Mouse (Mus musculus) retina, postnatal 7 days (tissue): ENCODE results near the gene Borcs8.

Experiments
- DNase-seq: peaks from one replicate; pipeline ENCODE4 v3.0.0-alpha.2; 2012; ENCODE audit warnings: low read depth, low spot score

Gene Borcs8

DNA sequence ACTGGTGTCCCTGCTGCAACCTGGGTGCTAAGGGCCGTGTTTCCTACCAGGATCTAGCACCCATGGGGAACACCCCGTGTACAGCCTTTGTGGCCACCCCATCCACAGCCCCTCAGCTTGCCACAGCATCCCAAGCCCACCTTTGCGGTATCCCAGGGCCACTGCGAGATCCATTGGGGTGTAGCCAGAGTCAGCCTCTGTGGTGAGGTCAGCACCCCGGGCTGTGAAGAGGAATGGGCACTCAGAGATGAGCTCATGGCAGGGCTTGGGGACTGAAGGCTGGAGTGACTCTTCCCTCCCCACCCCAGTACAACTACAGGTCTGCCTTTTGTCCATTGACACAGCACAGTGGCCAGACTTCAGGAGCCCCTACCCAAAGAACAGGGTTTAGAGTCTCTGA, 5.2 kb upstream of the Borcs8 start:
- no peak for DNase-seq

DNA sequence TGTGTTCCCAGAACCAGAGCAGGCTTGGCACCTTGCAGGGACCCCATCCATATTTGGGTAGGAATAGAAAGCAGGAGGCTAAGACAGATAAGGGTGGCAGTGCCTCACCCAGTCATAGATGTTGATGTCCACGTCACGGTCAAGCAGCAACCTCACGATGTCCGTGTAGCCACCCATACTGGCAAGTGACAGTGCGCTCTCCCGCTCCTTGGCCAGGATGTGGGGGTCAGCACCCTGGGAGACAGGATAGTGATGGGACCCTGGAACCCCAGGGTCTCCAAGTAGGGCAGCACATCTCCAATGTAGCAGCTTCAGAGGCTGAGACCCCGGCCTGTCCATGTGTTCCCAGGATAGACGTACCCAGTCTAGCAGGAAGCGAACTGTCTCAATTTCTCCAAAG, 4.4 kb upstream of the Borcs8 start:
- DNase-seq: no peak

DNA sequence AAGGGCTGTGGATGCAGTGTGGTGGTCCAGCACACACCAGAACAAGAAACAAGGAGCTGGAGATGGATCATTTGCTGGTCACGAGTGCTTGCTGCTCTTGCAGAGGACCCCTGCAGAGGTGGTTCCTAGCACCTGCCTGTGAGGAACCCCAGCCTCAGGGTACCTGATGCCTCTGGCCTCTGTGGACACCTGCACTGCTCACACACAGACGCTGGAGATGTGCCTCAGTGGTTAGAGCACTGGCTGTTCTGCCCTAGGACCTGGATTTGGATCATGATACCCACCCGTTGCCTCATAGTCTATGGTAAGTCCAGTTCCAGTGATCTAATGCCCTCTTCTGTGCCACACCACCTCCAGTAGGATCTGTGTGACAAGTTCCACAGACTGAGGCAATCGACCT, 2.7 kb upstream of the Borcs8 start:
- DNase-seq: no peak

DNA sequence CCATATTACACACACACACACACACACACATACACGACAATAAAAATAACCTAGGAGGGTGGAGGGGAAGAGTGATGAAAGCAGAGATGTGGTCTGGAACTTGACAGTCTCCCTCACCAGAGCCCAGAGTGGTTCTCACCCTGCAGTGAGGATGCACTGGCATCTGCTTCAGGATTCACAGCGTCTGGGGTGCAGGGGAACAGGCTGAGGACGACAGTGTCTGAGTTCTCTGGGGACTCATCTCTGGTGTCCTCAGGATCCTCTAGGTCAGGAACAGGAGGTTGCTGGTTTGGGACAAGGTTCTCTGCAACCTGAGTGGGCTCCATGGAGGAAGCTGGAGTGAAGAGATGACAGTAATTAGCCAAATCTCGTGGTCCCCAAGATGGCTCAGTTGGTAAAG, 1.4 kb upstream of the Borcs8 start:
- DNase-seq: no peak

DNA sequence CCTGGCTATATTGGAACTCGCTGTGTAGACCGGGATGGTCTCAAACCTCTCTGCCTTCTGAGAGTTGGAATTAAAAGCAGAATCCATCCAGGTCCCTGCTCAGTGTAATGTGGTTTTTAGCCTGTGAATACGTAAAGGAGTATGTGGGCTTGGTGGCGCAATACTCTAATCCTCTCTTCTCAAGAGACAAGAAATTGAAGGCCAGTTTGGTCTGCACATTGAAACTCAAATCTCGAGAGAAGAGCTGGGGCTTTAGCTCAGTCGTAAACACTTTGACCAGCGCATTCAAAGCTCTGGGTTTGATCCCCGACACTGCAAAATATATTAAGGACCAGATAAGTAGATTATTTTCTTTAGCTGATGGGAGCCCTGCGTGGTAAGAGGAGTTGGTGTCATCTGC, 682 bp downstream of the Borcs8 start:
- no peak for DNase-seq

DNA sequence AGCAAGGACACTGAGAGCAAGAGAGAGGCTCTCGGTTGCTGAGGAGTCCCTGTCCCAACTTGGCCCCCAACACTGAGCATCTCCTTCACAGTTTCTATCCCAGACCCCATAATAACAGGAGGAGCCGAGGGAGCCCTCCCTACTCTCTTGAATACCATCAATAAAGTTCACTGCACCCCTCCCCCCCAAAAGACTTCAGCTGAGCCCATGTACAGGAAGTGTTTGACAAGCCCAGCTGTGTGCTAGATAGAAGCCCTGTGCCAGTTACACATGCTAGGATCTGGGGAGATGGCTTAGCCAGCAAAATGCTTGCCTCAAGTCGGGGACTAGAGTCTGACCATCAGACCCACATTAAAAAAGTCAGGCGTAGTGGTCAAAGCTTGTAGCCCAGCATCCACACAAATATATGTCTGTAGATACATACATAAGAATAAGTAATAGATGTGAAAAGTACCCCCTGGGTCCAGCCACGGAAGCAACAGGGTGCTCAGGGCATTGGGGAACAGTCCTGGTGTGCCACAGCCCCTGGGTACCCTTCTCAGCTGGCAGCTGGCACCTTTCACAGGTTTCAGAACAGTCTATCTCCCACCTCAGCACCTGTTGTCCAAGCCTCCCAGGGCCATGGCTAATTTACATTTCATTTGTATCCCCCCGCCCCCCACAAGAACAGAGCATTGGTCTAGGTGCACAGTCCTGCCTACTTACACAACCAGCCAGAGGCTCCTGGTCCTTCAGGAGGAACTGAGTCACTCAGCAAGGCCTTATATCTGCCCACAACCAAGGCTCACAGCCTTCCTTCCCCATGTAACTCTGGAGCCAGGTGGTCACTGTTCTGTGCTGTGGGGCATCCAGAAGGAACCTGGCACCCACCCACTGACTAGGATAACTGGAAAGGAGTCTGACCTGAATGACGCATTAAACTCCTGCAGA, 8.6 kb downstream of the Borcs8 start:
- no peak for DNase-seq

DNA sequence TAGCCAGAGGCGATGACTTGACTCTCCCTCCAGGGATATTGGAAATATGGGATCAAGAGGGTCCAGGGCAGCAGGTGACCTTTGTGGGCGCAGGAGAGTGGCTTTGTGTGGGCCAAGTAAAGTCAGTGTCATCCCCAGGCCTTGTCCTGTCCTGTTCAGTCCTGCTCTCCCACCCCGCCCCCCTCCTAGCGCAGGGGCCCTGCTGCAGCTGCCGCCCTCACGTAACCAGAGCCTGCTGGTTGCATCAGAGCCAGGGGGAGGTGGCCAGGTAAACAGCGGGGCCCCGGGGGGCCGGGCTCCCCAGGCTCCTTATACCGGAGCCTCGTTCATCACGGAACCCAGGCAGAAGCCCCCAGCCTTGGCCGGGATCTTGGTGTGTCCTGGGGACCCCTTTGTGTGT, 10.9 kb downstream of the Borcs8 start:
- DNase-seq: no peak

DNA sequence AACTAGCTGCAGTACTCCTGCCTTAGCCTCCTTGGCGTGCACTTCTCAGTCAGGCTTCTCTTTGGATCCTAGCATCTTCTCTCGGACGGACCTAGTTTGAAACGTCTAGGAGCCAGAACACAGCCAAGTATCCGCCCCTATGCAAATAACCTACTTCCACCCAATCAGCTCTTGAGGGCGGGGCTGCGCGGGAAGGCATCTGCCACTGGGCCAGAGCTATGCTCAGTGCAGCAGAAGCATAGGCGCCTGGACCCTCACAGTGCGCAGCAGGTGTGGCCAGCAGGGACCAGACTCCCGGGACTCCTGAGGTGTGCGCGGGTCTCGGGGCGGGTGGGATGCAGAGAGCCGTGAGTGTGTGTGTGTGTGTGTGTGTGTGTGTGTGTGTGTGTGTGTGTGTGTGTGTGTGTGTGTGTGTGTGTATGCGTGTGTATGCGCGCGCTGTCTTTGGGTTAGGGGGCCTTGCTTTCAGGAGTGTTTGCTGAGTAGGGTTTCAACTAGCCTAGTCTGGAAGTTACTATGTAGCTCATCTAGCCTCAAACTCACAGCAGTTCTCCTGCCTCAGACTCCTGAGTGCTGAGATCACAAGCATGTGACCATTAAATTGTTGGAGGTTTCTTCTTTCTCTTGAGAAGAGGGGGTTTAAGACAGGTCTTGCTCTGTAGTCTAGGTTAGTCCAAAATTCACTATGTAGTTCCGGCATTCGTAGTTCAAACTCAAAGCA, 13.4 kb downstream of the Borcs8 start:
- DNase-seq: peak; percentile 65

DNA sequence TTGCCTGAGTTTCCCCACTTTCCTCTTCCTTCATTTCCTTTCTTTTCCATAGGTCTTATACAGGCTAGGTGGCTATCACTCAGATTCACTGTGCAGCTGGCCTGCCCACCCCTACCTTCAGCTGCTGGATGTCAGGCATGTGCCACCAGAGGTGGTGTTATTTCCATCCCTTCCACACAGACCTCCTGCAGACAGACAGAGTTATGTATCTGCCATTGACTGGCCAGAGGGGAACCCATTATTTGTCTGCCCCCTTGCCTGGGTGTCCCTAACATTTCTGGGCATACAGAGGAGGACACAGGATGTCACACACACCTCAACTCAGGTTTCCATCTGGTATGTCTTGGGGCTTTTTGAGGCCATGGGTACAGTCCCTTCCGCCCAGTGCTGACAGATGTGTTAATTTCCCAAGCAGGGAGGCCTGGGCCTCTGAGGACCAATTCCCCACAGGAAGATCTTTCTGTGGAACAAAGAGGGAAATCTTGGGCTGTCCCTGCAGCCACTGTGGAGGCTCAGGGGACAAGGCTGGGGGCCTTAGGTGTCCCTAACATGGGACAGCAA, 18.0 kb downstream of the Borcs8 start:
- DNase-seq: no peak

DNA sequence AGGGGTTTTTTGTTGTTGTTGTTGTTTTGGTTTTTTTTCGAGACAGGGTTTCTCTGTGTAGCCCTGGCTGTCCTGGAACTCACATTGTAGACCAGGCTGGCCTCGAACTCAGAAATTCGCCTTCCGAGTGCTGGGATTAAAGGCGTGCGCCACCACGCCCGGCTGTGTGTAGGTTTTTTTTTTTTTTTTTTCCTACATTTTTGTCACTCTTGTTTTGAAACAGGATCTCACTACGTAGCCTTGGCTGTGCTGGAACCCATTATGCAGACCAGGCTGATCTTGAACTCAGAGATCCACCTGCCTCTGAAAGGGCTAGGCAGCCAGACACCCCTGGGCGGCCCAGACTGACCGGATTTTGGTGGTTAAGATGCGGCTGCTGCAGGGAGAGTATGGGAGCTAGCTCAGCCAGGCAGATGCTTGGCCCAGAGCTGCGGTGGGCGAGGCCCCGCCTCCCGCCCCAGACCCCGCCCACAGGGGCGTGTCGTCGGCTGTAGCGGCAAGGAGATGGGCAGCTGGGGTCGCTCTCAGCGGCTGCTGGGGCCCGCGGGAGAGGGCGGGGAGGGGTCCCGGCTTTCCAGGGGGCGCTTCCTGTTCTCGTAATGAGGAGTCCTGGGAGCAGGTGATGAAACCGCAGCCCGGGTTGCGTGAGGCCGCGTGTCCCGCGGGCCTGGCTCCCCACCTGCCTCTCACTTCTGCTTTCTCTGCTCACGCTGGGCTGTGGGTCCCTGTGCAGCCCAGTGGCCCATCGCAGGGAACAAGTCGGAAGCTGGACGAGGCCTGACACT, 19.0 kb downstream of the Borcs8 start:
- peak; percentile 73 for DNase-seq

DNA sequence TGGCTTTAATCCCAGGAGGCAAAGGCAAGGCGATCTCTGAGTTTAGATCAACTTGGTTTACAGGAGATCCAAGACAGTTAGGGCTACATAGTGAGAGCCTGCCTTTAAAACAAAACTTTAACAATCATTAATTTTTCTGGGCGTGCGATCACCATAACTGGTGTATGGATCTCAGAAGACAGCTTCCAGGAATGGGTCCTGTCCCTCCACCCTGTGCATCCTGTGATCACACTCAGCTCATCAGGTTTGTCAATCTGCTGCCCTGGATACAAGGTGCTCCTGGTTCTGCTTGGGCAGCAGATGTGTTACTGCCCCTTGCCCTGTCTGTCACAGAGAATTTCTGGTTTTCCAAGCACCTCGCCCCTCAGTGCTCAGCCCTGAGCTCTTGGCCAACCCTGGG, 19.9 kb downstream of the Borcs8 start:
- no peak for DNase-seq

DNA sequence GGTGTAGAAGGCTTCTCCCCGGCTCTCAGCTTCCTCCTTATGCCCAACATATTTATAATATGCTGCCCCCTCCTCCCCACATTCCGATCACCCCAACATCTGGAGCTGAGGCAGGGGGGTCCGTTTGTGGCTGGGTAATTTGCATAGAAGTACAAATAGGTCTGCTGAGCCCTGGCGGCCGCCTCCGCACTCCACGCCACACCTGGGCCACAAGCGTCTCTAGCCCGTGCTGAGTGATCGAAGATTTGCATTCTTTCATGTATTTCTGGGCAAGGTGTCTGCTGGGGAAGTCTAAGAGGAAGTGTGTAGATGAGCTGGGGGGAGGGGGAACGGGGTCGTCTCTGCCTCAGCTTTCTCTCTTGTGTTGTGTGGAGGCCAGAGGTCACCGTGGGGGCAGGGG, 20.7 kb downstream of the Borcs8 start:
- no peak for DNase-seq

DNA sequence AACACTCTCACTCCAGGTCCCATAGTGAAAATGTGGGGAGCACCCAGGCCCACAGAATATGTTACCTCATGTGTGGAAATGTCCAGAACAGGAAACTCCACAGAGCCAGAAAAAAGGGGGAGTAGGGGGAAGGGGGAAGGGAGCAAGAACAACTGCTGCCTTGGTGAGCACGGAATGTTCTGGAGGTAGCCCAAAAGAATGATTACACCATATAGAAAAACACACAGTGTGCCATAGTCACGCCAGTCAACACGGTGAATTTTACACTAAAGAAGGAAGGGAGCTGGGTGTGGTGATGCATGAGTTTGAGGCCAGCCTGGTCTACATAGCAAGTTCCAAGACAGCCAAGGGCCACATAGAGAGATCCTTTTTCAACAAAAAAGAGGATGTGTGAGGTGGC, 24.0 kb downstream of the Borcs8 start:
- DNase-seq: no peak

DNA sequence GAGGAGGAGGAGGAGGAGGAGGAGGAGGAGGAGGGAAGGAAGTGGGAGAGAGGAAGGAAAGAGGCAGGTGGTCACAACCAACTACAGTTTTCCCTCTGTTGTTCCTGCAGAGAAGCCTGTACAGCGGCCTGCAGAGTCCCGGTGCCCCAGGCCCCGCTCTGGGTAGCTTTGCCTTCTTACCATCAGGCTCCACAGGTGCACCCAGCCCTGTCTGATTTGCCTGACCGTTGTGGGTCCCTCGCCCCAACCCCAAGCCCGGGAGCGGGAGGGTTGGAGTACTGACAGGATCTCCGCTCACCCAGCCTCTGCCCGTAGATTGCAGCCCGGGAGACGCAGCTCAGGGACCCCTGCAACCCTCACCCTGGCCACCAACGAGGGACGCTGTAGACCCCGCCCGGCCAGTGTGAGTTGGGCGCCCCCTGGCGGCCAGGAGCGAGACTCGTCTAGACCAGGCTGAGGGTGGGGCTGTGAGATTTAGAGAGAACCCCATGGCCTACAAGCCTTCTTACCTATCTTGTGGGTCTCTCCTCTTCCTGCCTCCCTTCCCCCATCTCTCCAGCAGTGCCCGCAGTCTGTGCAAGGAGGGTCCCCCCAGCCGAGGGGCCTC, 27.3 kb downstream of the Borcs8 start:
- peak; percentile 74 for DNase-seq

DNA sequence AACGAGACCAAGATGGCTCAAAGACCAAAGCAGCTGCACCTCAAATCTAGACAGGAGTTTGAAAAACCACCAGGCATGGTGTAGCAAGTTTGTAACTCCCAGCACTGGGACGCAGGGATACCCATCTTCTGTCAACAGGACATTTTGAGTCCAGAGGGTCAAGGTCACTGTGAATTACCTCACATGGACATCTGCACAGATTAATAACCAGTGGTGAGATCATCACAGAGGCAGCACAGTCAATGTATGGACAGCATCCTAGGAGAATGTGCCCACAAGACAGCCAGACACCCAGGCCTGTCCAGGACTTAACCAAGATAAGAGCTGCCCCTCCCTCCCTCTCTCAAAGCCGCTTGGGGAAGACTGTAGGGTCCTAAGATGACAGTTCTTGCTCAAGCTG, 30.8 kb downstream of the Borcs8 start:
- DNase-seq: no peak

DNA sequence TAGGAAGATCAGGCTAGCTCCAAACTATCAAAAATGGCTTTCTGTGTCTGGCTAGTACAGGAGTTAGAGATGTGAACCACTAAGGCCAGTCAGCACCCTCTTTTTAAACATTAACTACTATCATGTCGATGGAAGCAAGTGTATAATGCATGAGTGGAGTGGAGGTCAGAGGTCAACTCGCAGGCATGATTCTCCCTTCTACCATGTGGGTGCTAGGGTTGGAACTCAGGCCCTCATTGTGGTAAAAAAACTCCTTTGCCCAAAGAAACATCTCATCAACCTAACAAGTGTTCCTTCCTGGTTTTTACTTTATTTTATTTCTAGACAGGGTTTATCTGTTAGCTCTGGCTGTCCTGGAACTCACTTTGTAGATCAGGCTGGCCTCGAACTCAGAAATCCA, 31.4 kb downstream of the Borcs8 start:
- no peak for DNase-seq

DNA sequence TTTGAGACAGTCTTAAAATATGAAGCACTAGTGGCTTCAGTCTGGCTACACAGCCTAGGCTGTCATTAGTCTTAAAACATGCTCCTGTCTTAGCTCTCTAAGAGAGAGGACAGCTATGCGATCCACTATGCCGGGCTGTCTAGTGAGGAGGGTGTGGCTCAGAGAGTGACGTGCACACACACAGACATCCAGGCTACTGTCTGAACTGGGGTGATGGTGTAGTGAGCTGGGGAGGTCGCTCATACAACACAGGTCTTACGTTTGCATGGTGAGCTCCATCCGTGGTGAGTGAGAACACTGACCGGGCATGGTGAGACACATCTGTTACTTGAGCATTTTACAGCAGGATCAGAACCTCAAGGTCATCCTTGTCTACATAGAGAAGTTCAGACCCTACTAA, 31.9 kb downstream of the Borcs8 start:
- DNase-seq: no peak

DNA sequence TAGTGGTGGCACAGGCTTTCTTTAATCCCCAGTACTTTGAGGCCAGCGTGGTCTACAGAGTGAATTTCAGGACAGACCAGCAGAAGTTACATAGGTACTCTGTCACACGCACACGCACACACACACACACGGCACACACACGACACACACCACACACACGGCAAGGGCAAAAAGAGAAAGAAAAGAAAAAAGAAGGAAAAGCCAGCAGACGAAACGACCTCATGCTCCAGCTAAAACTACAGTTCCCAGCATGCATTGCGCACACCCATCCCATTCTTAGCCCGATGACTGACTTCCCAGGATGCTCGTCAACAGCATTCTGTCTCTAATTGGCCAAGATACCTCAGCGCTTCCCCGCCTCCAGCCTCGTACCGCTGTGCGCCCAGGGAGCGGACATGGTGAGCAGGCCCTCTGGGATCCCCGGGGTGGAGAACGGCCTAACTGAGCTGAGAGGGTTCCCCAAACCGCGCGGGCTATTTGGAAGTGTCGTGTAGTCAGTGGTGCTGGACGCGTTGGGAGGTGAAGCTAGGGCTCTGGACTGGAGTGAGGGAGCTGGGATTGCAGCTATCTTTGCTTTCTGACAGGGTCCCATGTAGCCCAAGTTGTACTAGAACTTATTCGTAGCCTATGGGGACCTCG, 32.9 kb downstream of the Borcs8 start, which contains the start of gene Tmem161a:
TSS of gene Tmem161a (plus strand) at position 314 of the 639 bp plus-strand sequence.
- DNase-seq: peak; percentile 86

DNA sequence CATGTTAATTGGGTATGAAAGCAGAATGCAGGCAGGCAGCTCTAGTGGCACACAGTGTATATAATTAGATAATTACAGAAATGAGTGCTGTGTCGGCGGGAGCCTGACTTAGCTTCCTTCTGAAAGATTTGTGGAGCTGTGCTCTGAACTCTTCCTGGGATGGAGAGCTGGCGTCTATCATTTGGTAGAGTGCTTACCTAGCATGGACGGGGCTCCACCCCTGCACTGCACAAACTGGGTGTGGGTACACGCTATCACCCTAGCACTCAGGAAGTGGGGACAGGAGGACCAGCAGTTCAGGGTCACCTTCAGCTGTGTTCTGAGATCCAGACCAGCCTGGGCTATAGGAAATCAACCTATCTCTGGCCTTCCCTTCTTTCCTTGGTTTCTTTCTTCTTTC, 34.0 kb downstream of the Borcs8 start:
- no peak for DNase-seq

DNA sequence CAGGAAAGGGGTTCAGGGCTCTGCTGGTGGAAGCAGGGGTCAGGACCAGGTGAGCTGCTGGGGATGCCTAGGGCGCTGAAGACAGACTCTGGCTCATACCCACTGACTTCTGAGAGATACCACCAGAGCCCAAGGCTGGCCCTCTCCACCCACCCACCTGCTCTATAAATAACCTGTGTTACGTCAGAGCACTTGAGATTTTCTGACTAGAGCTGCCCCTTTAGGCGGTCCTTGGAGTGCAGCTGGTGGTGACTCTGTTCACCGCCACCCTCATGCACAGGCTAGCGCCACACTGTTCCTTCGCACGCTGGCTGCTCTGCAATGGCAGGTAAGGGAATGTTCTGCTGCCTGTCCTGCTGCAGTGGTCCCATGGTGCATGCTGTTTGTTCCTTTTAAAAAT, 34.8 kb downstream of the Borcs8 start:
- DNase-seq: no peak

DNA sequence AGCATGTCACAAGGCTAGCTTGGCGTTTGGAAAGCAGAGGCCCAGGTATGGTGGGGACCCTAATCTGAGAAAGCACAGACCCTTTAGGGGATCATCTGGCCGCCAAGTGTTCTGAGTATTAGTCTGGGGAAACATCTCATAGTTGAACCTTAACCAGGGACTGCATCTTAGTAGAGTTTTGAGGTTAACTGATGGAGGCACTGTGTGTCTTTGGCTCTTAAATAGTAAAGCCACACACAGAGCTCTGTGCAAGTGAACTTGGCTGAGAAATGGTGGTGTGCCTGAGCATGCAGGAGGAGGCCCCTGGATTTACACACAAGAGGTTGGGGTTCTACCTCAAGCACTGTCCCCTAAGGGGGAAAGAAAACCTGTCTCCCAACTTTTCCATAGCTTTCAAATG, 38.9 kb downstream of the Borcs8 start:
- DNase-seq: no peak
